Mouse (Mus musculus) ovary, adult 2 months (tissue): ENCODE measurements around the gene Sln. TPM values are rescaled to one million over a fixed set of nuclear protein-coding genes. Genes with fewer than 3 reads are reported as not detected.

Experiments
- polyA plus RNA-seq: library from polyadenylated mRNA; depleted of rRNA; stranded (reverse); fragments of >200 nt; gene quantifications from 2 replicates; pipeline ENCODE4 v1.2.3, GENCODE M21; 2012; rRNA removed

Sln gene
- polyA plus RNA-seq: not detected in 2 replicates

GRCm38 (mm10) chr9:53849864-53850263 is at the start of gene Sln:
Gene Sln (plus strand): TSS chr9:53850164.

Other genes starting within 250 kb of the Sln start
- 19.6 and 21.5 TPM in 2 replicates for gene Acat1, start 239.8 kb upstream of the Sln start, polyA plus RNA-seq
- 6.7 and 8.7 TPM in 2 replicates for gene Cul5, start 180.2 kb upstream of the Sln start, polyA plus RNA-seq
- 0.14 TPM in 2 replicates for gene Rab39, start 143.9 kb upstream of the Sln start, polyA plus RNA-seq
- gene Slc35f2, start 78.6 kb upstream of the Sln start, polyA plus RNA-seq: 5.6 and 5.7 TPM in 2 replicates
- 0.92 and 1.7 TPM in 2 replicates for gene Elmod1, start 125.1 kb downstream of the Sln start, polyA plus RNA-seq
- 1.2 and 2.5 TPM in 2 replicates for gene Tnfaip8l3, start 218.2 kb downstream of the Sln start, polyA plus RNA-seq